Mouse (Mus musculus): ENCODE measurements at regions not wholly inside any gene's neighbourhood (a gene's known extent, or its start where the extent isn't known, plus 50 kb on each side); places are given as distances from the start of the nearest gene placed in this dataset.
A peak's percentile ranks its signal among the peaks of the same experiment; 100 is the strongest.

DNA sequence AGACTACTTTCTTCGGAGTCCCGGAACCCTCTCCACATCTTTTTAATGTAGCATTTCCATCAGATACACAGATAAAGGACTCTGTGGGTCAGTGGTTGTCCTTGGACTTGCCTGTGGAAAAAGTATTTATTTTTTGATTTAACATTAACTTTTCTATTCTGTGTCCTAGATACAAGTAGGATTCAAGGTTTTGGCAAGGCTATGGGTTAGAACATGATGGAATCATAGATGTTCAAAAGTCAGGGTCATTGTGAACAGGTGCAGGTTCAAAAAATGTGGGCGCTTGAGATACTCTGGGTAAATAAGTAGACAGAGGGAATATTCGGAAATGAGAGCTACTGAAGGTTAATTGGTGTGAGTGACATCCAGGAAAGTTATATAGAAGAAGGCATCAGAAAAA, 347.7 kb downstream of the Cypt12 start:
- no peaks in the 10 kb centered on the region for H3K4me1 ChIP-seq (ENCODE audit: control insufficient read depth, insufficient read depth, low read length)

DNA sequence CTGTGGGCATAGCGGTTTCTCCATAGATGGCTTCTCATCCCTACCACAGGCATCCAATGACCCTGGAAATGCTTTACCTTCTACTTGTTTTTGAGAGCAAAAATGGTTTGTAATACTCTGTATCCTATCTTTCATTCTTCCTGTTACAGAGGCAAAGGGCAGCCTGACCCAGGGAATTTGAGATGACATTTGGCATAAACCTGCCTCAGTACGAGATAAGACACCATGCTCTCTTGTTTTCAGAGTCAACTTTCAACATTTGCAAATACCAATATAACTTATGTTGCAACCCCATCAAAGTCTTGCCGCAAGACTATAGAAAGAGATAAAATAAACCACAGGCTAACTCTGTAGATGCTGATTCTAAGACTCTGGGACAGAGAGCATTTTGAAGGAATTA, 350.5 kb downstream of the Cypt12 start:
- Histone ChIP-seq H3K4me3 (ENCODE audit: insufficient read depth, low read length) (no peak overlapping the region), H3K27ac (ENCODE audit: insufficient read depth, low read depth, low read length) (no peak overlapping the region), H3K4me1 (ENCODE audit: control insufficient read depth, insufficient read depth, low read length) (no peaks in the 10 kb centered on the region)
- TF ChIP-seq POLR2A (IDR thresholded peaks at IDR 0.05; ENCODE audit: borderline replicate concordance, low read depth, low read length) (no peak), CTCF (IDR thresholded peaks at IDR 0.05; ENCODE audit: low read depth, low read length) (no peak)

More for the DNA sequence above, 347.7 kb downstream of the Cypt12 start:
- Histone ChIP-seq H3K4me3 (ENCODE audit: insufficient read depth, low read length) (no peak overlapping the region), H3K27ac (ENCODE audit: insufficient read depth, low read depth, low read length) (no peak overlapping the region)
- TF ChIP-seq POLR2A (IDR thresholded peaks at IDR 0.05; ENCODE audit: borderline replicate concordance, low read depth, low read length) (no peak), CTCF (IDR thresholded peaks at IDR 0.05; ENCODE audit: low read depth, low read length) (no peak)

GRCm38 (mm10) chr3:18299502-18299901, 351.3 kb downstream of the Cypt12 start:
- no peaks in the 10 kb centered on the region for H3K4me1 ChIP-seq (ENCODE audit: control insufficient read depth, insufficient read depth, low read length)
- H3K4me3 ChIP-seq (ENCODE audit: insufficient read depth, low read length): no peak overlapping the region
- TF ChIP-seq POLR2A (IDR thresholded peaks at IDR 0.05; ENCODE audit: borderline replicate concordance, low read depth, low read length): no peak
- no peak for TF ChIP-seq CTCF (IDR thresholded peaks at IDR 0.05; ENCODE audit: low read depth, low read length)
- no peak overlapping the region for H3K27ac ChIP-seq (ENCODE audit: insufficient read depth, low read depth, low read length)

DNA sequence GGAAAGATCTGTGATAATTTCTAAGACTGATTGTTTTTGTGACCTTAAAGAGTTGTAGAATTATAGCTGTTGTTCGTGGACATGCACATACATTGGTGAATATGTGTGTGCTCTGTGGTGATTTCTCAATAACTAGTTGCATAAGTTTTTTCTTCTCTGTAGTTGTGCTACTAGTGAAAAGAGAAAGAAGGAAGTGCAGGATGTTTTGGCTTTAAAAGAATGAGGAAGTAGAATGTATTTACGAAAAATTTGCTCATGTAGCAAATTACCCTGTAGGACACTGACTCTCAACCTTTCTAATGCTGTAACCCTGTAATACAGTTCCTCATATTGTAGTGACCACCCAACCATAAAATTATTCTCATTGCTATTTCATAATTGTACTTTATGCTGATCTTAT, 371.2 kb downstream of the Cypt12 start:
- no peak overlapping the region for H3K4me3 ChIP-seq (ENCODE audit: insufficient read depth, low read length)
- TF ChIP-seq POLR2A (IDR thresholded peaks at IDR 0.05; ENCODE audit: borderline replicate concordance, low read depth, low read length): no peak
- peaks cover 7% of the 10 kb centered on the region for H3K4me1 ChIP-seq (ENCODE audit: control insufficient read depth, insufficient read depth, low read length)
- H3K27ac ChIP-seq (ENCODE audit: insufficient read depth, low read depth, low read length): peak overlapping the region; percentile 72; the same call in 1 of the 2 replicates

GRCm38 (mm10) chr3:18333182-18333581, 385.0 kb downstream of the Cypt12 start:
- Histone ChIP-seq H3K4me1 (ENCODE audit: control insufficient read depth, insufficient read depth, low read length) (peaks cover 2% of the 10 kb centered on the region), H3K27ac (ENCODE audit: insufficient read depth, low read depth, low read length) (no peak overlapping the region)
- no peak for TF ChIP-seq CTCF (IDR thresholded peaks at IDR 0.05; ENCODE audit: low read depth, low read length)

GRCm38 (mm10) chr3:18339189-18339588, 391.0 kb downstream of the Cypt12 start:
- H3K4me3 ChIP-seq (ENCODE audit: insufficient read depth, low read length): no peak overlapping the region
- TF ChIP-seq POLR2A (IDR thresholded peaks at IDR 0.05; ENCODE audit: borderline replicate concordance, low read depth, low read length) (no peak), CTCF (IDR thresholded peaks at IDR 0.05; ENCODE audit: low read depth, low read length) (no peak)

More at GRCm38 (mm10) chr3:18333182-18333581, 385.0 kb downstream of the Cypt12 start:
- no peak overlapping the region for H3K4me3 ChIP-seq (ENCODE audit: insufficient read depth, low read length)

GRCm38 (mm10) chr3:18341757-18342156, 393.5 kb downstream of the Cypt12 start:
- no peak overlapping the region for H3K27ac ChIP-seq (ENCODE audit: insufficient read depth, low read depth, low read length)
- H3K4me3 ChIP-seq (ENCODE audit: insufficient read depth, low read length): no peak overlapping the region
- no peak for TF ChIP-seq CTCF (IDR thresholded peaks at IDR 0.05; ENCODE audit: low read depth, low read length)
- peaks cover 2% of the 10 kb centered on the region for H3K4me1 ChIP-seq (ENCODE audit: control insufficient read depth, insufficient read depth, low read length)

More at GRCm38 (mm10) chr3:18339189-18339588, 391.0 kb downstream of the Cypt12 start:
- H3K27ac ChIP-seq (ENCODE audit: insufficient read depth, low read depth, low read length): no peak overlapping the region
- peaks cover 2% of the 10 kb centered on the region for H3K4me1 ChIP-seq (ENCODE audit: control insufficient read depth, insufficient read depth, low read length)

GRCm38 (mm10) chr3:18378014-18379005, 430.1 kb downstream of the Cypt12 start:
- Histone ChIP-seq H3K27ac (ENCODE audit: insufficient read depth, low read depth, low read length) (no peak overlapping the region), H3K4me1 (ENCODE audit: control insufficient read depth, insufficient read depth, low read length) (no peaks in the 10 kb centered on the region), H3K4me3 (ENCODE audit: insufficient read depth, low read length) (no peak overlapping the region)
- no peak for TF ChIP-seq CTCF (IDR thresholded peaks at IDR 0.05; ENCODE audit: low read depth, low read length)
- TF ChIP-seq POLR2A (IDR thresholded peaks at IDR 0.05; ENCODE audit: borderline replicate concordance, low read depth, low read length): no peak

- Histone ChIP-seq H3K27ac (ENCODE audit: insufficient read depth, low read depth, low read length) (no peak overlapping the region), H3K4me3 (ENCODE audit: insufficient read depth, low read length) (no peak overlapping the region), H3K4me1 (ENCODE audit: control insufficient read depth, insufficient read depth, low read length) (no peaks in the 10 kb centered on the region)
- TF ChIP-seq POLR2A (IDR thresholded peaks at IDR 0.05; ENCODE audit: borderline replicate concordance, low read depth, low read length) (no peak), CTCF (IDR thresholded peaks at IDR 0.05; ENCODE audit: low read depth, low read length) (no peak)
These were observed 473.8 kb downstream of the Cypt12 start for GRCm38 (mm10) chr3:18421886-18422575.

DNA sequence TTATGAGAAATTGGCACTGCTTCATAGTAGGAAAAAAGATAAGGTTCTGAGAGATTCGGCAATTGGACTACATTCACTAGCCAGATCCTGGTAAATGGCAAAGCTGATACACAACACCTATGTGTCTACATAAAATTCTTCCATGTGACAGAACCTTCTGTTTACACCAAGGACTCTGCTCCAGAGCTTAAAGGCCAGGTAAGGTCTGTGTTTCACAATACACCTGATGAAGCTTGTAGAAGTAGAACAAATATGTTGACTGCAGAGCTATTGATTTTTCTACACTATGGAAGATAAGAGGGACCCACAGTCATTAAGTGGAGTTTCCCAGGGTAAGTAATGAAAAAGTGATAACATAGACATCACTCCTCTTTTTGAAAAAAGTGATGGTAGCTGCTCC, 480.7 kb downstream of the Cypt12 start:
- Histone ChIP-seq H3K4me1 (ENCODE audit: control insufficient read depth, insufficient read depth, low read length) (no peaks in the 10 kb centered on the region), H3K27ac (ENCODE audit: insufficient read depth, low read depth, low read length) (no peak overlapping the region), H3K4me3 (ENCODE audit: insufficient read depth, low read length) (no peak overlapping the region)
- TF ChIP-seq POLR2A (IDR thresholded peaks at IDR 0.05; ENCODE audit: borderline replicate concordance, low read depth, low read length) (no peak), CTCF (IDR thresholded peaks at IDR 0.05; ENCODE audit: low read depth, low read length) (no peak)

All from bone marrow macrophage, adult 2 months (primary cell).